Mouse (Mus musculus) kidney, postnatal 14 days (tissue): Measurements from ENCODE around the gene 1810055G02Rik.

Experiments used
- DNase-seq: peaks from one replicate; pipeline ENCODE4 v3.0.0; 2022; ENCODE audit warnings: mixed read lengths

1810055G02Rik gene

DNA sequence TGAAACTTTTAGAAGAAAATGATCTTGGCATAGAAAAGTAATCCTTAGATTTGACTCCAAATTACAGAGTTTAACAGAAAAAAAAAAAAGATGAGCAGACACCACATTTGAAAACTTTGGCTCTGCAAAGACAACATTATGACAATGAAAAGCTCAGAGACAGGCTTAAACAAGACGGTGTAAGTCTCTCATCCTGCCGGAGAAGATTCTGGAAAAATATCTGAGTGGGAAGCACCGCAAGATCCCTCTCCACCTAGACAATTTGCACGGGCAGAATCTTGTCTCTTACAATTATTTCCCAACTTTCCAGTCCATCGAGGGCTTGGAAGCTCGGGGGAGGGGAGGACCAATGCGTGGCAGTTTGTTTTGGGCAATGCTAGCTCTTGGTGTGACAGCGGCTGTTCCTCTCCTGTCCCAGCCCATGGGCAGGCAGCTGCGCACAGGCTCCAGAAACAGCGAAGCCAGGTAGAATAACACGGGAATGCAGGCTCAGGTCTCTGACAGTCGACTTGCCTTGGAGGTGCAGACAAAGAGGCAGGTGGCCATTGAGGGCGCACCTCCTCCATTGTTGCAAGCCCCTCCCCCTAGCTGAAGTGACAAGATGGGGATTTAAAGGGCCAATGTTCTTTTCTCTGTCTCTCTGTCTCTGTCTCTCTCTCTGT lies 35.9 kb downstream of the 1810055G02Rik start:
- DNase-seq, result peak; percentile 75

DNA sequence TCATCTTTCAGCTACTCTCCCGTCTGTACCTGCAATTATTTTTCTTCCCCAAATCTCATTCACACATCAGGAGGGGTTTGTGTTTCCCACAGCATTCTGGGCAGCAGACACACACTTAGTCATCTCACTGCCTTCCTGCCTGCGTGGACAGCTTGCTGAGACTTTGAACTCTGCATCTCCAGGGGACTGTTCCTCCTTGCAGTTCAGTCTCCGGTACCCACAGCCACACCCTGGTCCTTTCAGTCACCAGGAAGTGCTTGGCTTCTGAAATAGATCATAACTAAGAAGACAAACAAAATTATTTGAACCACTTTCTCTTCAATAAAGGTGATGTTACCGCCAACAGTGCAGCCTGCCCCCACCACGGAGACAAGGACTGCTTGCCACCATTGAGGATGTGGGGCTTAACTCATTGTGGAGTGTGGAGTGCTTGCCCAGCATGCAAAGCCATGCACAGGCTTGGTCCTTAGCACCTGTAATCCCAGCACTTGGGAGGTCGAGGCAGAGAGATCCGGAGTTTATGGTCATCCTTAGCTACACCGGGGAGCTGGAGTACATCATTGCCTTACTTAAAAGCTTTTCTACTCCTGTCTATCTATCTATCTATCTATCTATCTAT lies 44.6 kb downstream of the 1810055G02Rik start:
- DNase-seq, result no peak

DNA sequence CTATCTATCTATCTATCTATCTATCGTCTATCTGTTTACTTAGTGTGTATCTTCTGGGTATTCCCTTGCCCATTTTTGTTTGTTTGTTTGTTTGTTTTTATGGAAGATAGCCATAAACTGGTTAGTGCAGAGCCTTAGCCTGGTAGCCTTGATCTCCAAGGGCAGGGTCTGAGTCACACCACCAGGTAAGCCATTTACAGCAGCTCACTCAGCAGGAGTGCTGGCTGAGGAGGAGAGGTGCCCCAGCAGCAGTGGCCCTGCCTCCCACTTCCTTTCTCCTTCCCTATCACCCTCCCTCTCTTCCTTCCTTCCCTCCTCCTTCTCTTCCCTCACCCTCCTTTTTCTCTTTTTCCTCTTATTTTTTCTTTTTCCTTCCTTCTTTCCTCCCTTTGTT lies 45.1 kb downstream of the 1810055G02Rik start:
- DNase-seq, result no peak

DNA sequence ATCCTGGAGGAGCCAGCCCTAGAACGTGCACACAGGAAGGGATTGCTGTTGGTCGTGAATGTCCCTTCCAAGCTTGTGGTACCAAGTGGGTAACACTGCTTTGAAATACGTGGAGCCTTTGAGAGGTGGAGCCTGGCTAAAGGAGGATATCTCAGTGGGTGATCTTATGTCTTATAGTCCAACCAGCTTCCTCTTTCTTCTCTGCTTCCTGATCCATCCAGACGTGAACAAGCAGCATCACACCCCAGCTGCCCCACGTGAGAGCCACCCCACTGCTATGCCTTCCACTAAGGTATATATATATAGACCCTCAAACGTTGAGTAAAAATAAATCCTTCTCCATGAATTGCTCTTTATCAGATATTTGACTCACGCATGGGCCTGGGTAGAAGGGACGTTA lies 45.6 kb downstream of the 1810055G02Rik start:
- DNase-seq, result no peak

DNA sequence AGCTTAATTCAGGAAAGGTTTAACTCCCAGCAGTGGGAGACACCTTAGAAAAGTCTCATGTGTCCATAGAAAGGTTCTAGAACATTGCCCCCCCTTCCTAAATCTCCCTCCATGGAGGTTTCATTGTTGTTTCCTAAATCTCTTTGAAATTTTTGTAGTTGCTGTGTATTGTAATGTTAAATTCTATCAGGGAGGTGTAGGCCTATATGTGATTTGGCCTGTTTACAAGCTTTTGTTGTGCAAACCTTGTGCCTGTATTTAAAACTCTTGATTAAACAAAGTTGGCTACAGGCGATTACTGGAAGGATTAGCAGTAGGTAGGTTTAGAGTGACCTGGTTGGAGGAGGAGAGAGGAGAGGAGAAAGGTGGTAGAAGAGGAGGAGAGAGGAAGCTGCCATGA lies 49.8 kb downstream of the 1810055G02Rik start:
- no peak for DNase-seq

DNA sequence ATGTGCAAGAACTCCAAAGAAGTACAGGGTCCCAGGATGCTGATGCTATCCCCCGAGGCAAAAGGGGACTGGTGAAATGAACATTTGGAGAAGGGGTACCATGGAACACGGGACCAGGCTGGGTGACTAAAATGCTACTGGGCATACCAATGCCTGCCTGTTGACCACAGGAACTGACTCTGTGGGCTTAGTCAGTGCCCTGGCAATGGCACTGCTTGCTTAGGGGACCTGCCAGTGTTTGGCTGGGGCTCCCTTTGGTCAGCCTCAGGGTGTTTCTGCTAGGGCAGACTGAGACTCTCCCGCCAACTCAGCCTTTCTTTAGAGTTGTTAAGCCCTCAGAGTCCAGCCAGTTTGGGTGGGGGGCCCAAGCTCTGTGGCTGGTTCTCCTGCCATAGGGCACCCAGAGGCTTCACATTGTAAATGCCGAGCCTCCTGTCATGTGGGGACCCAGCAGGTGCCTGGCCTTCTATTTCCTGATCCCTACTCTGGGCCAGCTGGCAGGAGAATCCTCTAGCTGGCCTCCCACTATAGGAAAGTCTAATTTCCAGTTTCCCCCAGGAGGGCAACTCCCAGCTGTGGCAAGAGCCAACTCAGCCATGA lies 57.2 kb downstream of the 1810055G02Rik start:
- no peak for DNase-seq

DNA sequence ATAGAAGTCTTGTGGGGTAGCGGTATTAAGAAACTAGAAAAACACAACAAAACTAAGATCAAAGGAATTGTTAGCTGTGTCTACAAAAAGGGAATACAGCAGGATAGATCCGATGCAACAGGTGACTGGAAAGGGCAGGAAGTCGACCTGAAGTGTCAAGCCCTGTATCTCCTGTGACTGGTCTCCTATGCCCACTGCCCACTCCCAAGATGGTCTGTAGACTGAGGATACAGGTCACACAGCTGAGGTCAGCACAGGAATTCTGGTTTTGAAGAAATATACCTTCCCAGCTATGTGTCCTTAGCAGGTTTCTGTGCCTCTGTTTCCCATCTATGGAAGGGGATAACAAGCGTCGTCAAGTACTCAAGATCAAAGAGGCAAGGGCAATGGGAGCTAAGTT lies 58.3 kb downstream of the 1810055G02Rik start:
- no peak for DNase-seq

DNA sequence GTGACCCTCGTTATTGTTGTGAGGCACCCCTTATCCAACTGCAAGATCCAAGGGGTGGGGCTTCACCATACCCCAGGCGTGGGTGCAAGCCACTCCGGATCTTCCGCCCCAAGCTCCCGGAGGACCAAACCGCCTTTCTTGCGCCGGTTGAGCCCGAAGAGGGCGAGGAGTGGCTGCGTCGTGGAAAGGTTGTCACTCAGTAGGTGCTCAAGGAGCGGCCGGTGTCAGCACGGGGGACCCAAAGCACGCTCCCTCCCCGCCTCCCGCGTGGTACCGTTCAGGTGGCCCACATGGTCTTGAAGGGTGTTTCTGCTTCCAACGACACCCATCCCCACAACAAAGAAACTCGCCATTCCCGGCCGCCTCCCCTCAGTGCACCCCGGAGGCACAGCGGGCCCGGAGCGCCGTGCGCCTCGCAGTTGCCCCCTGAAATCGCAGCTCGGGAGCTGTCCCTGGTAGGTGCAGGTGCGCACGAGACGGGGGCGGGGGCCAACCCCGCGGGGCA lies 59.2 kb downstream of the 1810055G02Rik start, which contains the start of gene Kmt5b:
Gene Kmt5b (plus strand): TSS at position 146 of the 505 bp plus-strand sequence.
- no peak for DNase-seq
